Mouse (Mus musculus): ENCODE data around the gene Gtf3c5.

DNA sequence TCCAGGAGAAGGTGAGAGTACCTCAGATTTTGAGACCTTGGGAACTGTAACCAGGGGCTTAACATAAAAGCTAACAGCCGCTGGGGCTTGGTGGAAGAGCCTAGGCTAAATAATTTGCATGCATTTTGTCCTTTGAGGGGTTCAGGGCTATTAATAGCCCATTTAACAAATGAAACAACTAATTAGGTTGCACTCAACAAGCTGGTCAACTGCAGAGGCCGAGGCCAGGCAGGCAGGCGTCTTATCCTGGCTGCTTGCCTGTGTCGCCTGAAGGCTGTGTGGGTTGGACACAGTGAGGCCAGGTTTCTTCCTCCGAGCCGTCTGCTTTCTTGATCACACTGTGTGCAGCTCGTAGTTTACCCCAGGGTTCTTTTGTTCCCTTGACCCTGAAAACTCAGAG, 47.9 kb downstream of the Gtf3c5 start:
- TF ChIP-seq CTCF (conservative IDR thresholded peaks at IDR 0.05; ENCODE audit: low read length) (no peak), NANOG (IDR thresholded peaks at IDR 0.05; ENCODE audit: borderline replicate concordance, low read length) (no peak)
